Mouse (Mus musculus): ENCODE measurements around the gene Zyg11a. TPM values are rescaled to one million over a fixed set of nuclear protein-coding genes. Genes with fewer than 3 reads are reported as not detected.

The Zyg11a gene
- polyA plus RNA-seq, 1 experiment from 2014 or later, result not detected

Other genes with a start within 250 kb of the Zyg11a start
- 0.08 TPM in 1 of 2 replicates, not detected in the other for gene Slc1a7, start 249.7 kb downstream of the Zyg11a start, polyA plus RNA-seq (2014; fragmentation: Nextera tagmentation; extraction: Ambion mirVana)
- 0.29 and 0.68 TPM in 2 replicates for gene Podn, start 121.6 kb downstream of the Zyg11a start, polyA plus RNA-seq (2014; fragmentation: Nextera tagmentation; extraction: Ambion mirVana)
- gene Scp2, start 73.0 kb downstream of the Zyg11a start, polyA plus RNA-seq (2014; fragmentation: Nextera tagmentation; extraction: Ambion mirVana), result 218 and 225 TPM in 2 replicates
- 8.8 and 11.1 TPM in 2 replicates for gene Echdc2, start 52.6 kb downstream of the Zyg11a start, polyA plus RNA-seq (2014; fragmentation: Nextera tagmentation; extraction: Ambion mirVana)
- 45.3 and 46.0 TPM in 2 replicates for gene Zyg11b, start 83.0 kb upstream of the Zyg11a start, polyA plus RNA-seq (2014; fragmentation: Nextera tagmentation; extraction: Ambion mirVana)
- 43.8 and 47.9 TPM in 2 replicates for gene Coa7, start 110.1 kb upstream of the Zyg11a start, polyA plus RNA-seq (2014; fragmentation: Nextera tagmentation; extraction: Ambion mirVana)
- 5.5 and 7.6 TPM in 2 replicates for gene Shisal2a, start 165.3 kb upstream of the Zyg11a start, polyA plus RNA-seq (2014; fragmentation: Nextera tagmentation; extraction: Ambion mirVana)
- 32.6 and 34.9 TPM in 2 replicates for gene Gpx7, start 188.9 kb upstream of the Zyg11a start, polyA plus RNA-seq (2014; fragmentation: Nextera tagmentation; extraction: Ambion mirVana)
- gene Tut4, start 241.4 kb upstream of the Zyg11a start, polyA plus RNA-seq (2014; fragmentation: Nextera tagmentation; extraction: Ambion mirVana), result 37.7 and 54.8 TPM in 2 replicates

All from hindbrain, embryonic 14.5 days (tissue).